Mouse (Mus musculus) limb, embryonic 11.5 days (tissue): ENCODE data around the gene Inpp4b. TPM values are rescaled to one million over a fixed set of nuclear protein-coding genes. Genes with fewer than 3 reads are reported as not detected.
"Not testable (repeated sequence)": the region's sequence is repeated elsewhere in the genome, so short reads cannot be mapped to it uniquely, and the experiment has no call there.

Experiments
- ATAC-seq: fragments of 200-750 bp; cut with Nextera tagmentation; 2 replicates; pipeline ENCODE4 v1.8.0; 2017; ENCODE audit warnings: low read depth; ENCODE audit not compliant: insufficient number of reproducible peaks, low FRiP score, low TSS enrichment
- DNase-seq: peaks from one replicate; pipeline ENCODE4 v3.0.0-alpha.2; 2015; ENCODE audit warnings: low spot score
- H3K27ac ChIP-seq: fragments of 300-500 bp; sonication (generic); replicated peaks from 2 replicates; pipeline ENCODE4 v1.5.1; 2014; ENCODE audit warnings: low read depth, mild to moderate bottlenecking, low read length
- H3K27me3 ChIP-seq: fragments of 300-500 bp; sonication (generic); 2 replicates; pipeline ENCODE4 v1.6.1; 2014; ENCODE audit warnings: mild to moderate bottlenecking, low read length, mixed read lengths; ENCODE audit not compliant: control insufficient read depth, insufficient read depth
- H3K36me3 ChIP-seq: fragments of 300-500 bp; sonication (generic); 2 replicates; pipeline ENCODE4 v1.6.1; 2014; ENCODE audit warnings: mild to moderate bottlenecking, low read length, moderate library complexity, mixed read lengths; ENCODE audit not compliant: control insufficient read depth, insufficient read depth
- H3K4me1 ChIP-seq: fragments of 300-500 bp; sonication (generic); 2 replicates; pipeline ENCODE4 v1.6.1; 2014; ENCODE audit warnings: low read length, mixed read lengths; ENCODE audit not compliant: control insufficient read depth, insufficient read depth
- H3K4me2 ChIP-seq: fragments of 300-500 bp; sonication (generic); 2 replicates; pipeline ENCODE4 v1.6.1; 2014; ENCODE audit warnings: low read depth, mild to moderate bottlenecking, moderate library complexity; ENCODE audit not compliant: severe bottlenecking
- H3K4me3 ChIP-seq: fragments of 300-500 bp; sonication (generic); 2 replicates; pipeline ENCODE4 v1.5.1; 2014; ENCODE audit warnings: low read depth, low read length
- H3K9ac ChIP-seq: fragments of 300-500 bp; sonication (generic); 2 replicates; pipeline ENCODE4 v1.6.1; 2014; ENCODE audit warnings: mild to moderate bottlenecking, low read length
- H3K9me3 ChIP-seq: fragments of 300-500 bp; sonication (generic); 2 replicates; pipeline ENCODE4 v1.6.1; 2016; ENCODE audit warnings: low read length; ENCODE audit not compliant: control insufficient read depth
- WGBS: fragments of 180-500 bp; shearing (Covaris S2); extraction: QIAGEN DNeasy Blood & Tissue Kit; methylation state at CpG from one replicate; pipeline ENCODE4 v1.1.7; 2014; 5-methylcytosine and 5-hydroxymethylcytosine counted together
- polyA plus RNA-seq: library from polyadenylated mRNA; unstranded; fragments of >200 nt; fragmentation: Nextera tagmentation; extraction: Ambion mirVana; gene quantifications from 2 replicates; pipeline ENCODE4 v1.2.1, GENCODE M21; 2014

The Inpp4b gene
- polyA plus RNA-seq, 1 experiment from 2014 or later: 8.8 TPM

GRCm38 (mm10) chr8:81996239-81996638 lies 653.9 kb downstream of the Inpp4b start:
- ATAC-seq (no peak), DNase-seq (no peak)
- no peaks in the 10 kb centered on the region for H3K4me1 ChIP-seq
- H3K27me3 ChIP-seq: no peaks in the 10 kb centered on the region
- no peaks in the 10 kb centered on the region for H3K9me3 ChIP-seq
- no peak overlapping the region for H3K4me3 ChIP-seq
- H3K27ac ChIP-seq: no peak overlapping the region
- WGBS: 46% methylated on average over 3 of the region's 3 CpGs
- no peak overlapping the region for H3K9ac ChIP-seq
- no peak overlapping the region for H3K4me2 ChIP-seq
- no peaks in the 10 kb centered on the region for H3K36me3 ChIP-seq

- no peak overlapping the region for H3K9ac ChIP-seq
- H3K4me3 ChIP-seq: no peak overlapping the region
- H3K9me3 ChIP-seq: no peaks in the 10 kb centered on the region
- H3K27me3 ChIP-seq: no peaks in the 10 kb centered on the region
- H3K36me3 ChIP-seq: no peaks in the 10 kb centered on the region
- no peaks in the 10 kb centered on the region for H3K4me1 ChIP-seq
- 86% methylated on average over 1 of the region's 1 CpGs for WGBS
- no peak overlapping the region for H3K4me2 ChIP-seq
- no peak for ATAC-seq
- DNase-seq: no peak
- H3K27ac ChIP-seq: no peak overlapping the region
Measured at GRCm38 (mm10) chr8:81996823-81997222, 654.5 kb downstream of the Inpp4b start.

- no peaks in the 10 kb centered on the region for H3K36me3 ChIP-seq
- no peaks in the 10 kb centered on the region for H3K27me3 ChIP-seq
- H3K4me2 ChIP-seq: no peak overlapping the region
- H3K4me1 ChIP-seq: no peaks in the 10 kb centered on the region
- ATAC-seq: no peak
- no peak overlapping the region for H3K4me3 ChIP-seq
- no peak overlapping the region for H3K27ac ChIP-seq
- no peak for DNase-seq
- no peak overlapping the region for H3K9ac ChIP-seq
- WGBS: 95% methylated on average over 4 of the region's 4 CpGs
- H3K9me3 ChIP-seq: no peaks in the 10 kb centered on the region
Measured at GRCm38 (mm10) chr8:82004158-82004557, 661.8 kb downstream of the Inpp4b start.

- no peak overlapping the region for H3K4me3 ChIP-seq
- no peaks in the 10 kb centered on the region for H3K4me1 ChIP-seq
- ATAC-seq (no peak), DNase-seq (no peak)
- no peak overlapping the region for H3K4me2 ChIP-seq
- no peak overlapping the region for H3K27ac ChIP-seq
- H3K36me3 ChIP-seq: no peaks in the 10 kb centered on the region
- 87% methylated on average over 2 of the region's 2 CpGs for WGBS
- H3K9ac ChIP-seq: no peak overlapping the region
- no peaks in the 10 kb centered on the region for H3K9me3 ChIP-seq
- H3K27me3 ChIP-seq: no peaks in the 10 kb centered on the region
Measured at GRCm38 (mm10) chr8:82005466-82005865, 663.1 kb downstream of the Inpp4b start.

GRCm38 (mm10) chr8:82017792-82018191 lies 675.4 kb downstream of the Inpp4b start:
- H3K4me2 ChIP-seq: no peak overlapping the region
- no peaks in the 10 kb centered on the region for H3K36me3 ChIP-seq
- ATAC-seq (no peak), DNase-seq (no peak)
- WGBS: 80% methylated on average over 5 of the region's 5 CpGs
- no peak overlapping the region for H3K9ac ChIP-seq
- no peak overlapping the region for H3K4me3 ChIP-seq
- H3K27me3 ChIP-seq: no peaks in the 10 kb centered on the region
- H3K9me3 ChIP-seq: no peaks in the 10 kb centered on the region
- H3K4me1 ChIP-seq: no peaks in the 10 kb centered on the region
- H3K27ac ChIP-seq: no peak overlapping the region

GRCm38 (mm10) chr8:82027401-82027800 lies 685.0 kb downstream of the Inpp4b start:
- Histone ChIP-seq H3K27me3 (no peaks in the 10 kb centered on the region), H3K4me1 (no peaks in the 10 kb centered on the region), H3K27ac (no peak overlapping the region), H3K4me3 (no peak overlapping the region), H3K4me2 (no peak overlapping the region), H3K9me3 (no peaks in the 10 kb centered on the region), H3K9ac (no peak overlapping the region), H3K36me3 (no peaks in the 10 kb centered on the region)
- ATAC-seq (no peak), DNase-seq (no peak)
- WGBS: 76% methylated on average over 3 of the region's 3 CpGs

- 42% methylated on average over 1 of the region's 1 CpGs for WGBS
- Histone ChIP-seq H3K27me3 (no peaks in the 10 kb centered on the region), H3K9me3 (no peaks in the 10 kb centered on the region), H3K36me3 (no peaks in the 10 kb centered on the region), H3K4me1 (no peaks in the 10 kb centered on the region), H3K4me3 (no peak overlapping the region), H3K27ac (no peak overlapping the region), H3K4me2 (no peak overlapping the region), H3K9ac (no peak overlapping the region)
- no peak for DNase-seq
- ATAC-seq: no peak
Measured at GRCm38 (mm10) chr8:82028896-82029295, 686.5 kb downstream of the Inpp4b start.

- not testable (repeated sequence) for H3K27me3 ChIP-seq, H3K4me3 ChIP-seq, H3K36me3 ChIP-seq, H3K27ac ChIP-seq, H3K4me1 ChIP-seq, H3K9ac ChIP-seq, DNase-seq, H3K9me3 ChIP-seq, ATAC-seq, H3K4me2 ChIP-seq
Measured at GRCm38 (mm10) chr8:82032035-82032434, 689.7 kb downstream of the Inpp4b start.

GRCm38 (mm10) chr8:82054030-82054429 lies 711.7 kb downstream of the Inpp4b start:
- WGBS: 75% methylated on average over 3 of the region's 3 CpGs

More at GRCm38 (mm10) chr8:82054030-82054429, 711.7 kb downstream of the Inpp4b start:
- Histone ChIP-seq H3K27me3 (no peaks in the 10 kb centered on the region), H3K9me3 (no peaks in the 10 kb centered on the region), H3K27ac (no peak overlapping the region), H3K4me2 (no peak overlapping the region), H3K9ac (no peak overlapping the region), H3K36me3 (no peaks in the 10 kb centered on the region), H3K4me3 (no peak overlapping the region), H3K4me1 (no peaks in the 10 kb centered on the region)
- ATAC-seq (no peak), DNase-seq (no peak)
